Mouse (Mus musculus): ENCODE measurements around the gene Rps12-ps3.

DNA sequence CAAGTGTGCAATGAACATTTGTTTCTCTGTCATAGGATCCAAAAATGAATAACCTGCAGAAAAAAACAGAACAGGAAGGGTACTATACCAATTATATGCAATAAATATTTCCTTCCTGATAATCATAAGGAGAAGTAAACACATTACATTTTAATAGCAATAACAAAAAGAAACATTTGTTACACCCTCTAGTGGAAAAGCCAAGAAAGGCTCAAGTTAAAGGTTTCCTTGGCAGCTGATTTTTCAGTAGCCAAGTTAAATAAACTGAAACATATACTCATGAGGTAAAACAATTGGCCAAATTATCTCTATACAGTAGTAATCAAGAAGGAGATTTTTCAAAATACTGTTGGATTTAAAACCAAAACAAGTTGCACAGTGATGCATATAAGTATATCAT lies 6.8 kb upstream of the Rps12-ps3 start:
- TF ChIP-seq CTCF (IDR thresholded peaks at IDR 0.05; ENCODE audit: control insufficient read depth, insufficient read depth, insufficient replicate concordance, low read depth, low read length), result no peak
- TF ChIP-seq POLR2A (IDR thresholded peaks at IDR 0.05; ENCODE audit: control insufficient read depth, low read depth, low read length), result no peak

Data from testis, adult 2 months (tissue).